Mouse (Mus musculus): Measurements from ENCODE around the gene Rps19bp1. TPM values are rescaled to one million over a fixed set of nuclear protein-coding genes. Genes with fewer than 3 reads are reported as not detected.

Gene Rps19bp1
- polyA plus RNA-seq, 1 experiment from 2014 or later: 62.7 TPM

- no peak for ATAC-seq (replicated peaks; ENCODE audit: low FRiP score, low read depth)
- TF ChIP-seq CTCF (IDR thresholded peaks at IDR 0.05; ENCODE audit: low read depth): no peak
- DNase-seq (ENCODE audit: low spot score): no peak
- peaks cover 3% of the 10 kb centered on the region; the same call in 1 of the 2 replicates for H3K4me1 ChIP-seq (replicated peaks; ENCODE audit: insufficient read depth, low read length)
- no peaks in the 10 kb centered on the region for H3K9me3 ChIP-seq (replicated peaks; ENCODE audit: low read length)
- H3K27me3 ChIP-seq (ENCODE audit: insufficient read depth, low read length): peaks cover 34% of the 10 kb centered on the region
- no peak overlapping the region for H3K9ac ChIP-seq (ENCODE audit: low read depth, low read length)
- H3K4me3 ChIP-seq (replicated peaks; ENCODE audit: low read depth, low read length): peak overlapping the region; percentile 41
- whole genome bisulfite sequencing: 2% methylated on average over 23 of the region's 23 CpGs
- H3K27ac ChIP-seq: no peak overlapping the region
- no peaks in the 10 kb centered on the region for H3K36me3 ChIP-seq (ENCODE audit: insufficient read depth, low read length)
- H3K4me2 ChIP-seq (ENCODE audit: low read length): peak overlapping the region; percentile 76
Measured at GRCm38 (mm10) chr15:80288036-80288435, 23.9 kb upstream of the Rps19bp1 start.

- Histone ChIP-seq H3K27ac (no peak within 1 kb of the TSS), H3K4me2 (ENCODE audit: low read length) (peak within 1 kb of the TSS; percentile 76), H3K27me3 (ENCODE audit: insufficient read depth, low read length) (peaks cover 34% of the 10 kb centered on the region), H3K9ac (ENCODE audit: low read depth, low read length) (no peak within 1 kb of the TSS), H3K36me3 (ENCODE audit: insufficient read depth, low read length) (no peaks in the 10 kb centered on the region), H3K9me3 (replicated peaks; ENCODE audit: low read length) (no peaks in the 10 kb centered on the region), H3K4me3 (replicated peaks; ENCODE audit: low read depth, low read length) (peak within 1 kb of the TSS; percentile 41), H3K4me1 (replicated peaks; ENCODE audit: insufficient read depth, low read length) (peaks cover 3% of the 10 kb centered on the region; the same call in 1 of the 2 replicates)
- no peak; the same call in 1 of the 2 replicates for TF ChIP-seq CTCF (IDR thresholded peaks at IDR 0.05; ENCODE audit: low read depth)
- 2% methylated on average over 45 of the region's 50 CpGs for WGBS
- ATAC-seq (replicated peaks; ENCODE audit: low FRiP score, low read depth) (no peak), DNase-seq (ENCODE audit: low spot score) (peak; percentile 16)
Measured at GRCm38 (mm10) chr15:80286851-80287415, 22.8 kb upstream of the Rps19bp1 start, which contains the start of gene Cacna1i. Gene Cacna1i (plus strand): TSS chr15:80287238.

- TF ChIP-seq CTCF (IDR thresholded peaks at IDR 0.05; ENCODE audit: low read depth): peak; percentile 71
- Histone ChIP-seq H3K4me3 (replicated peaks; ENCODE audit: low read depth, low read length) (no peak overlapping the region), H3K9me3 (replicated peaks; ENCODE audit: low read length) (no peaks in the 10 kb centered on the region), H3K4me2 (ENCODE audit: low read length) (no peak overlapping the region), H3K36me3 (ENCODE audit: insufficient read depth, low read length) (no peaks in the 10 kb centered on the region), H3K27me3 (ENCODE audit: insufficient read depth, low read length) (peaks cover 3% of the 10 kb centered on the region; the same call in 1 of the 2 replicates), H3K9ac (ENCODE audit: low read depth, low read length) (no peak overlapping the region), H3K27ac (no peak overlapping the region), H3K4me1 (replicated peaks; ENCODE audit: insufficient read depth, low read length) (no peaks in the 10 kb centered on the region)
- ATAC-seq (replicated peaks; ENCODE audit: low FRiP score, low read depth): no peak
- no peak for DNase-seq (ENCODE audit: low spot score)
- 22% methylated on average over 6 of the region's 6 CpGs for WGBS
Measured at GRCm38 (mm10) chr15:80280646-80281045, 16.5 kb upstream of the Rps19bp1 start.

- no peak overlapping the region for H3K9ac ChIP-seq (ENCODE audit: low read depth, low read length)
- H3K36me3 ChIP-seq (ENCODE audit: insufficient read depth, low read length): no peaks in the 10 kb centered on the region
- no peak for DNase-seq (ENCODE audit: low spot score)
- no peaks in the 10 kb centered on the region for H3K9me3 ChIP-seq (replicated peaks; ENCODE audit: low read length)
- ATAC-seq (replicated peaks; ENCODE audit: low FRiP score, low read depth): no peak
- no peak overlapping the region for H3K4me3 ChIP-seq (replicated peaks; ENCODE audit: low read depth, low read length)
- whole genome bisulfite sequencing: 83% methylated on average over 2 of the region's 2 CpGs
- no peak for TF ChIP-seq CTCF (IDR thresholded peaks at IDR 0.05; ENCODE audit: low read depth)
- no peaks in the 10 kb centered on the region for H3K4me1 ChIP-seq (replicated peaks; ENCODE audit: insufficient read depth, low read length)
- no peak overlapping the region for H3K27ac ChIP-seq
- peaks cover 3% of the 10 kb centered on the region; the same call in 1 of the 2 replicates for H3K27me3 ChIP-seq (ENCODE audit: insufficient read depth, low read length)
- H3K4me2 ChIP-seq (ENCODE audit: low read length): no peak overlapping the region
Measured at GRCm38 (mm10) chr15:80279053-80279452, 14.9 kb upstream of the Rps19bp1 start.

GRCm38 (mm10) chr15:80278121-80278759 is 14.1 kb upstream of the Rps19bp1 start:
- H3K4me1 ChIP-seq (replicated peaks; ENCODE audit: insufficient read depth, low read length): no peaks in the 10 kb centered on the region
- ATAC-seq (replicated peaks; ENCODE audit: low FRiP score, low read depth) (no peak), DNase-seq (ENCODE audit: low spot score) (no peak)
- WGBS: 77% methylated on average over 5 of the region's 5 CpGs
- H3K4me2 ChIP-seq (ENCODE audit: low read length): no peak overlapping the region
- no peak overlapping the region for H3K9ac ChIP-seq (ENCODE audit: low read depth, low read length)
- H3K9me3 ChIP-seq (replicated peaks; ENCODE audit: low read length): no peaks in the 10 kb centered on the region
- H3K27me3 ChIP-seq (ENCODE audit: insufficient read depth, low read length): peaks cover 3% of the 10 kb centered on the region; the same call in 1 of the 2 replicates
- H3K4me3 ChIP-seq (replicated peaks; ENCODE audit: low read depth, low read length): no peak overlapping the region
- H3K27ac ChIP-seq: no peak overlapping the region
- no peak for TF ChIP-seq CTCF (IDR thresholded peaks at IDR 0.05; ENCODE audit: low read depth)
- no peaks in the 10 kb centered on the region for H3K36me3 ChIP-seq (ENCODE audit: insufficient read depth, low read length)

GRCm38 (mm10) chr15:80277625-80278024 is 13.5 kb upstream of the Rps19bp1 start:
- no peak for ATAC-seq (replicated peaks; ENCODE audit: low FRiP score, low read depth)
- TF ChIP-seq CTCF (IDR thresholded peaks at IDR 0.05; ENCODE audit: low read depth): no peak
- Histone ChIP-seq H3K4me3 (replicated peaks; ENCODE audit: low read depth, low read length) (no peak overlapping the region), H3K4me2 (ENCODE audit: low read length) (no peak overlapping the region), H3K9me3 (replicated peaks; ENCODE audit: low read length) (no peaks in the 10 kb centered on the region), H3K27me3 (ENCODE audit: insufficient read depth, low read length) (peaks cover 3% of the 10 kb centered on the region; the same call in 1 of the 2 replicates), H3K9ac (ENCODE audit: low read depth, low read length) (no peak overlapping the region), H3K4me1 (replicated peaks; ENCODE audit: insufficient read depth, low read length) (no peaks in the 10 kb centered on the region), H3K36me3 (ENCODE audit: insufficient read depth, low read length) (no peaks in the 10 kb centered on the region), H3K27ac (no peak overlapping the region)
- WGBS: 0% methylated on average over 6 of the region's 6 CpGs
- peak; percentile 87 for DNase-seq (ENCODE audit: low spot score)

Measured in kidney, postnatal 0 days (tissue).